Mouse (Mus musculus): ENCODE measurements around the gene Fkbp8. TPM values are rescaled to one million over a fixed set of nuclear protein-coding genes. Genes with fewer than 3 reads are reported as not detected.

The Fkbp8 gene
- polyA plus RNA-seq, 1 experiment from 2014 or later, result 202 TPM

GRCm38 (mm10) chr8:70500386-70501301 lies 26.9 kb upstream of the Fkbp8 start:
- Histone ChIP-seq H3K4me1 (ENCODE audit: control insufficient read depth, insufficient read depth, low read length) (peaks cover 40% of the 10 kb centered on the region), H3K4me3 (ENCODE audit: low read depth, low read length) (no peak overlapping the region; the same call in 1 of the 2 replicates)

GRCm38 (mm10) chr8:70501820-70502529 lies 25.5 kb upstream of the Fkbp8 start:
- peak; percentile 58 for DNase-seq (ENCODE audit: low spot score)
- Histone ChIP-seq H3K27me3 (replicated peaks; ENCODE audit: control insufficient read depth, insufficient read depth, low read length) (peaks cover 37% of the 10 kb centered on the region), H3K36me3 (ENCODE audit: control insufficient read depth, insufficient read depth, low read length) (peaks cover 10% of the 10 kb centered on the region), H3K4me2 (ENCODE audit: low read depth, low read length) (peak overlapping the region; percentile 8; the same call in 1 of the 2 replicates), H3K9ac (ENCODE audit: low read depth, low read length) (0 out of 2 replicates have a peak overlapping the region, but pooled peaks have one; percentile 20), H3K27ac (replicated peaks; ENCODE audit: low read depth, low read length) (no peak overlapping the region), H3K4me3 (ENCODE audit: low read depth, low read length) (no peak overlapping the region), H3K9me3 (ENCODE audit: control insufficient read depth, low read length) (no peaks in the 10 kb centered on the region), H3K4me1 (ENCODE audit: control insufficient read depth, insufficient read depth, low read length) (peaks cover 41% of the 10 kb centered on the region)
- no peak for ATAC-seq (ENCODE audit: low read depth)
- 26% methylated on average over 12 of the region's 23 CpGs for WGBS

More at GRCm38 (mm10) chr8:70500386-70501301, 26.9 kb upstream of the Fkbp8 start:
- H3K4me2 ChIP-seq (ENCODE audit: low read depth, low read length), result peak overlapping the region; percentile 31
- peaks cover 41% of the 10 kb centered on the region for H3K27me3 ChIP-seq (replicated peaks; ENCODE audit: control insufficient read depth, insufficient read depth, low read length)
- no peaks in the 10 kb centered on the region for H3K9me3 ChIP-seq (ENCODE audit: control insufficient read depth, low read length)
- DNase-seq (ENCODE audit: low spot score), result peak; percentile 53
- H3K9ac ChIP-seq (ENCODE audit: low read depth, low read length), result no peak overlapping the region
- ATAC-seq (ENCODE audit: low read depth), result no peak
- 15% methylated on average over 35 of the region's 39 CpGs for WGBS
- H3K36me3 ChIP-seq (ENCODE audit: control insufficient read depth, insufficient read depth, low read length), result peaks cover 10% of the 10 kb centered on the region
- no peak overlapping the region for H3K27ac ChIP-seq (replicated peaks; ENCODE audit: low read depth, low read length)

GRCm38 (mm10) chr8:70502540-70502939 lies 25.0 kb upstream of the Fkbp8 start:
- Histone ChIP-seq H3K9ac (ENCODE audit: low read depth, low read length) (no peak overlapping the region), H3K4me1 (ENCODE audit: control insufficient read depth, insufficient read depth, low read length) (peaks cover 41% of the 10 kb centered on the region)

GRCm38 (mm10) chr8:70503062-70503750 lies 24.3 kb upstream of the Fkbp8 start:
- peak overlapping the region; percentile 63 for H3K4me2 ChIP-seq (ENCODE audit: low read depth, low read length)
- no peaks in the 10 kb centered on the region for H3K9me3 ChIP-seq (ENCODE audit: control insufficient read depth, low read length)
- DNase-seq (ENCODE audit: low spot score) (peak; percentile 72), ATAC-seq (ENCODE audit: low read depth) (peak; percentile 6; the same call in 1 of the 2 replicates)
- H3K4me3 ChIP-seq (ENCODE audit: low read depth, low read length), result no peak overlapping the region
- H3K27me3 ChIP-seq (replicated peaks; ENCODE audit: control insufficient read depth, insufficient read depth, low read length), result peaks cover 37% of the 10 kb centered on the region
- peaks cover 41% of the 10 kb centered on the region for H3K4me1 ChIP-seq (ENCODE audit: control insufficient read depth, insufficient read depth, low read length)
- H3K27ac ChIP-seq (replicated peaks; ENCODE audit: low read depth, low read length), result peak overlapping the region; percentile 70
- WGBS, result 8% methylated on average over 44 of the region's 46 CpGs
- H3K9ac ChIP-seq (ENCODE audit: low read depth, low read length), result peak overlapping the region; percentile 14; the same call in 1 of the 2 replicates
- peaks cover 22% of the 10 kb centered on the region for H3K36me3 ChIP-seq (ENCODE audit: control insufficient read depth, insufficient read depth, low read length)

More at GRCm38 (mm10) chr8:70502540-70502939, 25.0 kb upstream of the Fkbp8 start:
- H3K4me3 ChIP-seq (ENCODE audit: low read depth, low read length), result no peak overlapping the region
- DNase-seq (ENCODE audit: low spot score), result no peak
- peak overlapping the region; percentile 8; the same call in 1 of the 2 replicates for H3K4me2 ChIP-seq (ENCODE audit: low read depth, low read length)
- H3K9me3 ChIP-seq (ENCODE audit: control insufficient read depth, low read length), result no peaks in the 10 kb centered on the region
- ATAC-seq (ENCODE audit: low read depth), result no peak
- H3K27ac ChIP-seq (replicated peaks; ENCODE audit: low read depth, low read length), result no peak overlapping the region
- peaks cover 16% of the 10 kb centered on the region for H3K36me3 ChIP-seq (ENCODE audit: control insufficient read depth, insufficient read depth, low read length)
- 34% methylated on average over 12 of the region's 12 CpGs for WGBS
- H3K27me3 ChIP-seq (replicated peaks; ENCODE audit: control insufficient read depth, insufficient read depth, low read length), result peaks cover 37% of the 10 kb centered on the region

GRCm38 (mm10) chr8:70504291-70504716 lies 23.2 kb upstream of the Fkbp8 start:
- peak overlapping the region; percentile 70 for H3K27ac ChIP-seq (replicated peaks; ENCODE audit: low read depth, low read length)
- peak overlapping the region; percentile 63 for H3K4me2 ChIP-seq (ENCODE audit: low read depth, low read length)
- peak; percentile 20 for ATAC-seq (ENCODE audit: low read depth)
- no peaks in the 10 kb centered on the region for H3K9me3 ChIP-seq (ENCODE audit: control insufficient read depth, low read length)
- peaks cover 31% of the 10 kb centered on the region for H3K27me3 ChIP-seq (replicated peaks; ENCODE audit: control insufficient read depth, insufficient read depth, low read length)
- no peak overlapping the region; the same call in 1 of the 2 replicates for H3K4me3 ChIP-seq (ENCODE audit: low read depth, low read length)
- H3K9ac ChIP-seq (ENCODE audit: low read depth, low read length), result no peak overlapping the region
- peak; percentile 94 for DNase-seq (ENCODE audit: low spot score)
- H3K36me3 ChIP-seq (ENCODE audit: control insufficient read depth, insufficient read depth, low read length), result peaks cover 30% of the 10 kb centered on the region
- WGBS, result 19% methylated on average over 16 of the region's 16 CpGs
- H3K4me1 ChIP-seq (ENCODE audit: control insufficient read depth, insufficient read depth, low read length), result peaks cover 48% of the 10 kb centered on the region

- peak overlapping the region; percentile 63 for H3K4me2 ChIP-seq (ENCODE audit: low read depth, low read length)
- peak overlapping the region; percentile 59; the same call in 1 of the 2 replicates for H3K4me3 ChIP-seq (ENCODE audit: low read depth, low read length)
- DNase-seq (ENCODE audit: low spot score) (peak; percentile 68), ATAC-seq (ENCODE audit: low read depth) (no peak)
- H3K9ac ChIP-seq (ENCODE audit: low read depth, low read length), result no peak overlapping the region
- whole genome bisulfite sequencing, result 50% methylated on average over 3 of the region's 3 CpGs
- peak overlapping the region; percentile 70 for H3K27ac ChIP-seq (replicated peaks; ENCODE audit: low read depth, low read length)
- peaks cover 30% of the 10 kb centered on the region for H3K36me3 ChIP-seq (ENCODE audit: control insufficient read depth, insufficient read depth, low read length)
- H3K4me1 ChIP-seq (ENCODE audit: control insufficient read depth, insufficient read depth, low read length), result peaks cover 43% of the 10 kb centered on the region
- H3K9me3 ChIP-seq (ENCODE audit: control insufficient read depth, low read length), result no peaks in the 10 kb centered on the region
- peaks cover 31% of the 10 kb centered on the region for H3K27me3 ChIP-seq (replicated peaks; ENCODE audit: control insufficient read depth, insufficient read depth, low read length)
These were observed 22.7 kb upstream of the Fkbp8 start for GRCm38 (mm10) chr8:70504851-70505250.

GRCm38 (mm10) chr8:70505698-70506327 lies 21.7 kb upstream of the Fkbp8 start:
- Histone ChIP-seq H3K4me1 (ENCODE audit: control insufficient read depth, insufficient read depth, low read length) (peaks cover 37% of the 10 kb centered on the region), H3K36me3 (ENCODE audit: control insufficient read depth, insufficient read depth, low read length) (peaks cover 30% of the 10 kb centered on the region), H3K27me3 (replicated peaks; ENCODE audit: control insufficient read depth, insufficient read depth, low read length) (peaks cover 26% of the 10 kb centered on the region), H3K9me3 (ENCODE audit: control insufficient read depth, low read length) (no peaks in the 10 kb centered on the region), H3K4me2 (ENCODE audit: low read depth, low read length) (peak overlapping the region; percentile 63), H3K27ac (replicated peaks; ENCODE audit: low read depth, low read length) (peak overlapping the region; percentile 70; the same call in 1 of the 2 replicates), H3K9ac (ENCODE audit: low read depth, low read length) (peak overlapping the region; percentile 81), H3K4me3 (ENCODE audit: low read depth, low read length) (peak overlapping the region; percentile 59)
- WGBS, result 24% methylated on average over 24 of the region's 32 CpGs
- DNase-seq (ENCODE audit: low spot score), result no peak
- ATAC-seq (ENCODE audit: low read depth), result peak; percentile 16
